33 mouse cellular contexts compared by ENCODE assay signal in the genomic region with DNA sequence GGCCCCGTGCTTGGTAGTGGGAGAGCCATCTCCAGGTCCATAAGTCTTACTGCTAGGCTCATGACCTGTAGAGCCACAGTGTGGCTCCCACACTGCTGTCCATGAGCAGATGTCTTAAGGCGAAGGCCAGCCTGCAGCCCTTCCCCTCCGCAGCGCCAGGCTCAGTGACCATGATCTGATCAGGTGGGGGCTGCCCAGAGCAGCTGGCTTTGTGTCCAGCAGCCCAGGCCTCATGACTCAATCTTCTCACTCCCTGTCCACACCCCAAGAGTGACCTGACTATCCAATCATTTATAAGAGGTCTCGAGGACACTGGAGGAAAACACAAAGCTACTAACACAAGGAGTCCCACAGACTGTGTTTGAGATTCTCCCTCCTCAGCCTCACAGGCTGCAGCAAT. TPM values are rescaled to one million over a fixed set of nuclear protein-coding genes. Genes with fewer than 3 reads are reported as not detected.
A peak's percentile ranks its signal among the peaks of the same experiment; 100 is the strongest.
DNase-seq lines count a peak whose midpoint lies in the region; ATAC-seq and TF ChIP-seq lines count a peak whose summit lies in the region.
"Had no signal": no experiment of that assay in that cellular context is flagged by ENCODE, and none has a peak within 500 bp of the region (broad histone marks: within the 10 kb centered on the region; RNA-seq: fewer than 3 reads in every experiment).

No protein-coding gene starts in this region.

- no peak for TF ChIP-seq POLR2A in limb, embryonic 14.5 days (IDR thresholded peaks at IDR 0.05; ENCODE audit: borderline replicate concordance, extremely low read depth, insufficient read depth, insufficient read length)

- WGBS in heart, embryonic 10.5 days: 74% methylated on average over 5 of the region's 5 CpGs
- WGBS in heart, embryonic 11.5 days (ENCODE audit: insufficient replicate concordance): 76% methylated on average over 5 of the region's 5 CpGs
- 81% methylated on average over 5 of the region's 5 CpGs for WGBS in limb, embryonic 14.5 days

- peak; percentile 64 for DNase-seq in gastrocnemius, adult 2 months
- no peak for DNase-seq in gastrocnemius, postnatal 36 days
- DNase-seq in heart, embryonic 10.5 days (ENCODE audit: low spot score): no peak
- peak; percentile 35 for DNase-seq in NIH3T3 (ENCODE audit: low read depth)
- DNase-seq in limb, embryonic 14.5 days (ENCODE audit: low spot score): no peak
- DNase-seq in kidney, adult 18-20 months: no peak
- DNase-seq in right cerebral cortex, postnatal 36 days (ENCODE audit: low spot score in 2 of 2): no peak
- DNase-seq: adrenal gland, adult 2 months; cerebellum, adult 2 months; cerebellum, postnatal 14 days; heart, postnatal 14 days; kidney, adult 8-10 months; layer of hippocampus, postnatal 36 days; liver, embryonic 13.5 days; lung, adult 18-20 months; lung, postnatal 4 days; retina, postnatal 1 day; right cerebral cortex, postnatal 14 days; thymus, adult 18-20 months; thymus, postnatal 25 days had no signal

- no peaks in the 10 kb centered on the region for H3K27me3 ChIP-seq in heart, embryonic 10.5 days (ENCODE audit: insufficient read depth, poor library complexity, severe bottlenecking)
- H3K27me3 ChIP-seq in heart, embryonic 11.5 days (ENCODE audit: control insufficient read depth, insufficient read depth, low read length): no peaks in the 10 kb centered on the region
- no peaks in the 10 kb centered on the region for H3K27me3 ChIP-seq in limb, embryonic 14.5 days (ENCODE audit: control insufficient read depth, insufficient read depth, low read length)
- H3K27me3 ChIP-seq: heart, embryonic 13.5 days; hindbrain, embryonic 12.5 days; intestine, embryonic 15.5 days; liver, embryonic 13.5 days; midbrain, embryonic 12.5 days; neural tube, embryonic 13.5 days; stomach, embryonic 15.5 days had no signal

- ATAC-seq in heart, embryonic 11.5 days (replicated peaks; ENCODE audit: insufficient number of reproducible peaks, low FRiP score, low TSS enrichment): no peak
- ATAC-seq in limb, embryonic 14.5 days (ENCODE audit: low FRiP score, low read depth): no peak
- ATAC-seq: CD4-positive, CD25-positive, alpha-beta regulatory T cell, adult 4 months; forebrain, embryonic 16.5 days; hindbrain, postnatal 0 days; intestine, embryonic 15.5 days; lung, postnatal 0 days had no signal

- H3K36me3 ChIP-seq in heart, embryonic 10.5 days: no peaks in the 10 kb centered on the region
- no peaks in the 10 kb centered on the region for H3K36me3 ChIP-seq in heart, embryonic 11.5 days (ENCODE audit: control insufficient read depth, insufficient read depth, low read length)
- no peaks in the 10 kb centered on the region for H3K36me3 ChIP-seq in limb, embryonic 14.5 days (ENCODE audit: control insufficient read depth, insufficient read depth, low read length)
- H3K36me3 ChIP-seq: heart, embryonic 13.5 days; hindbrain, embryonic 12.5 days; intestine, embryonic 15.5 days; liver, embryonic 13.5 days; midbrain, embryonic 12.5 days; neural tube, embryonic 13.5 days; stomach, embryonic 15.5 days had no signal

- H3K9ac ChIP-seq in heart, embryonic 11.5 days (ENCODE audit: low read depth, low read length): no peak overlapping the region
- H3K9ac ChIP-seq in limb, embryonic 14.5 days (ENCODE audit: low read depth, low read length, severe bottlenecking): no peak overlapping the region
- H3K9ac ChIP-seq: hindbrain, embryonic 12.5 days; intestine, embryonic 15.5 days; liver, embryonic 13.5 days; midbrain, embryonic 12.5 days; neural tube, embryonic 13.5 days; stomach, embryonic 15.5 days had no signal

- peak overlapping the region; percentile 71 for H3K27ac ChIP-seq in gastrocnemius, adult 2 months
- peak overlapping the region; percentile 59; the same call in 1 of the 2 replicates for H3K27ac ChIP-seq in heart, embryonic 10.5 days
- no peak overlapping the region; the same call in 1 of the 2 replicates for H3K27ac ChIP-seq in heart, embryonic 11.5 days (ENCODE audit: low read depth, low read length)
- H3K27ac ChIP-seq in limb, embryonic 14.5 days (replicated peaks; ENCODE audit: low read depth, low read length): 0 out of 2 replicates have a peak overlapping the region, but pooled peaks have one; percentile 2
- H3K27ac ChIP-seq: hindbrain, embryonic 12.5 days; hindbrain, postnatal 0 days; intestine, embryonic 15.5 days; kidney, postnatal 0 days; liver, embryonic 13.5 days; midbrain, embryonic 12.5 days; neural tube, embryonic 13.5 days; stomach, embryonic 15.5 days had no signal

- TF ChIP-seq CTCF in gastrocnemius, adult 2 months (IDR thresholded peaks at IDR 0.05): no peak

- no peak overlapping the region for H3K4me2 ChIP-seq in heart, embryonic 11.5 days
- no peak overlapping the region for H3K4me2 ChIP-seq in limb, embryonic 14.5 days (replicated peaks; ENCODE audit: low read depth, low read length, severe bottlenecking)
- H3K4me2 ChIP-seq: heart, embryonic 13.5 days; hindbrain, embryonic 12.5 days; intestine, embryonic 15.5 days; liver, embryonic 13.5 days; midbrain, embryonic 12.5 days; neural tube, embryonic 13.5 days; stomach, embryonic 15.5 days had no signal

- H3K9me3 ChIP-seq in heart, embryonic 10.5 days: no peaks in the 10 kb centered on the region
- no peaks in the 10 kb centered on the region for H3K9me3 ChIP-seq in heart, embryonic 11.5 days (replicated peaks; ENCODE audit: control insufficient read depth, low read length)
- H3K9me3 ChIP-seq in limb, embryonic 14.5 days (ENCODE audit: control insufficient read depth, low read length): no peaks in the 10 kb centered on the region
- H3K9me3 ChIP-seq: heart, embryonic 13.5 days; hindbrain, embryonic 12.5 days; intestine, embryonic 15.5 days; liver, embryonic 13.5 days; megakaryocyte, embryonic 14.5 days; midbrain, embryonic 12.5 days; neural tube, embryonic 13.5 days; stomach, embryonic 15.5 days had no signal

- H3K4me3 ChIP-seq in gastrocnemius, adult 2 months: no peak overlapping the region
- H3K4me3 ChIP-seq in heart, embryonic 10.5 days: no peak overlapping the region
- H3K4me3 ChIP-seq in heart, embryonic 11.5 days (ENCODE audit: low read depth, low read length): no peak overlapping the region
- no peak overlapping the region for H3K4me3 ChIP-seq in limb, embryonic 14.5 days (replicated peaks; ENCODE audit: low read length)
- H3K4me3 ChIP-seq: heart, embryonic 13.5 days; hindbrain, embryonic 12.5 days; intestine, embryonic 15.5 days; liver, embryonic 13.5 days; megakaryocyte, embryonic 14.5 days; midbrain, embryonic 12.5 days; neural tube, embryonic 13.5 days; stomach, embryonic 15.5 days had no signal

- intact Hi-C loops in gastrocnemius, adult 2 months (cut with DNase I): no loop called here
- intact Hi-C loops in gastrocnemius, postnatal 36 days (cut with DNase I): no loop called here

- peaks cover 34% of the 10 kb centered on the region for H3K4me1 ChIP-seq in heart, embryonic 10.5 days
- H3K4me1 ChIP-seq in heart, embryonic 11.5 days (ENCODE audit: control insufficient read depth, insufficient read depth, low read length): peaks cover 24% of the 10 kb centered on the region
- H3K4me1 ChIP-seq in limb, embryonic 14.5 days (ENCODE audit: control insufficient read depth, insufficient read depth, low read length): peaks cover 28% of the 10 kb centered on the region
- H3K4me1 ChIP-seq: hindbrain, embryonic 12.5 days; intestine, embryonic 15.5 days; liver, embryonic 13.5 days; megakaryocyte, embryonic 14.5 days; midbrain, embryonic 12.5 days; neural tube, embryonic 13.5 days; stomach, embryonic 15.5 days had no signal

RNA-seq across cellular contexts. Expression of a gene that starts 58.6 kb away (rescaled TPM):
- 10 to 100 TPM; 15.9 to 20.9 TPM for total RNA-seq in gastrocnemius, adult 2 months (2021)
- total RNA-seq in gastrocnemius, postnatal 36 days (2021): 10 to 100 TPM; 35.4 to 46.1 TPM
- 31.3 and 37.4 TPM in 2 replicates for polyA plus RNA-seq in heart, embryonic 10.5 days (2016; fragmentation: Nextera tagmentation; extraction: Ambion mirVana)
- polyA plus RNA-seq in heart, embryonic 11.5 days (2014; fragmentation: Nextera tagmentation; extraction: Ambion mirVana): 38.7 and 38.8 TPM in 2 replicates
- 298 and 304 TPM in 2 replicates for polyA plus RNA-seq in limb, embryonic 14.5 days (2012; rRNA removed)
- polyA plus RNA-seq in limb, embryonic 14.5 days (2014; fragmentation: Nextera tagmentation; extraction: Ambion mirVana): 256 and 260 TPM in 2 replicates
- polyA plus RNA-seq: CD4-positive, CD25-positive, alpha-beta regulatory T cell, adult 4 months had no signal

Comparison
In these comparisons a context has a peak if more than half of its experiments do, and no peak if none do; other contexts are left out.
1. DNase-seq: peak in gastrocnemius, adult 2 months (single experiment) and NIH3T3 (single experiment); none in gastrocnemius, postnatal 36 days (0 of 2), heart, embryonic 10.5 days (single experiment), limb, embryonic 14.5 days (single experiment), kidney, adult 18-20 months (single experiment) and right cerebral cortex, postnatal 36 days (0 of 2).